Mouse (Mus musculus) bone marrow, adult 2 months (tissue): ENCODE measurements at regions not wholly inside any gene's neighbourhood (a gene's known extent, or its start where the extent isn't known, plus 50 kb on each side); places are given as distances from the start of the nearest gene placed in this dataset.

Experiments
- H3K27ac ChIP-seq: fragments of 200-500 bp; 2 replicates; pipeline ENCODE4 v1.5.1; 2012; ENCODE audit warnings: low read depth, mild to moderate bottlenecking, control low read depth, inconsistent platforms, low read length; ENCODE audit not compliant: control insufficient read depth, poor library complexity, insufficient read depth
- H3K4me1 ChIP-seq: fragments of 200-500 bp; 2 replicates; pipeline ENCODE4 v1.6.1; 2011; ENCODE audit warnings: low read length; ENCODE audit not compliant: control insufficient read depth, insufficient read depth
- H3K4me3 ChIP-seq: fragments of 200-500 bp; replicated peaks from 2 replicates; pipeline ENCODE3; 2011; ENCODE audit warnings: mild to moderate bottlenecking, low read depth, low read length, control low read depth; ENCODE audit not compliant: control insufficient read depth
- CTCF ChIP-seq: fragments of 200-500 bp; IDR thresholded peaks from 2 replicates; pipeline ENCODE4 v1.5.1; 2011; ENCODE audit warnings: low read length, control low read depth; ENCODE audit not compliant: control insufficient read depth, insufficient read depth
- POLR2A ChIP-seq: fragments of 200-500 bp; IDR thresholded peaks from 2 replicates; pipeline ENCODE4 v1.6.1; 2011; ENCODE audit warnings: low read depth, mild to moderate bottlenecking, control low read depth, low read length, borderline replicate concordance; ENCODE audit not compliant: control insufficient read depth
- WGBS: fragments of 180-500 bp; shearing (Covaris S2); methylation state at CpG from one replicate; pipeline ENCODE4 v1.1.7; 2018; 5-methylcytosine and 5-hydroxymethylcytosine counted together

DNA sequence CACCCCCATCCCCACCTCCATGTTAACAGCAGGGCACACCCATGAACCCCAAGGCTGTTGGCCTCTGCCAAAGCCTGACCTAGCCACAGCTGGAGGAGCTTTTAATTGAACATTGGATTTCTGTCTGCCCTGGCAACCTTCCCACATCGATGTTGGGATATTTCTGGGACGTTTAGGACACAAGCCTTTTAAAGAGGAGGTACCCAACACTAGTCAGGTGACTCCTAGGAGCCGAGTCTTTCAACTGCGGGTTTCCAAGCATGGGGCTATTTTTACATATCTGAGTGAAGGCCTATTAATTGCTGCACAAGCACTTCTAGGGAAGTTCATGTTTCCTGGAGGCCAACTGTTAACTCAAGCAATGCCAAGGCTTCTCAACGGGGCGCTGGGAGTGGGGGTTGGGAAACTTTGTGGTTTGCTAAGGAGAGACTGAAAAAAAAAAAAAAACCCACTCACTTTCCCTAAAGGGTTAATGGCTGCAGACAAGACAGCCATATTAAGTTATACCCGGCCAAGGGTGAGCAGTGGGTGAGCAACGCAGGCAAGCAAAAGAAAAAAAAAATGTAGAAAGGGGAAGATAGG, 213.3 kb downstream of the Bcl2l11 start:
- peaks cover 10% of the 10 kb centered on the region; the same call in 1 of the 2 replicates for H3K4me1 ChIP-seq
- WGBS, result 3% methylated on average over 8 of the region's 8 CpGs
- 0 out of 2 replicates have a peak overlapping the region, but pooled peaks have one; percentile 2 for H3K27ac ChIP-seq
- no peak for TF ChIP-seq CTCF
- no peak for TF ChIP-seq POLR2A
- H3K4me3 ChIP-seq, result no peak overlapping the region

DNA sequence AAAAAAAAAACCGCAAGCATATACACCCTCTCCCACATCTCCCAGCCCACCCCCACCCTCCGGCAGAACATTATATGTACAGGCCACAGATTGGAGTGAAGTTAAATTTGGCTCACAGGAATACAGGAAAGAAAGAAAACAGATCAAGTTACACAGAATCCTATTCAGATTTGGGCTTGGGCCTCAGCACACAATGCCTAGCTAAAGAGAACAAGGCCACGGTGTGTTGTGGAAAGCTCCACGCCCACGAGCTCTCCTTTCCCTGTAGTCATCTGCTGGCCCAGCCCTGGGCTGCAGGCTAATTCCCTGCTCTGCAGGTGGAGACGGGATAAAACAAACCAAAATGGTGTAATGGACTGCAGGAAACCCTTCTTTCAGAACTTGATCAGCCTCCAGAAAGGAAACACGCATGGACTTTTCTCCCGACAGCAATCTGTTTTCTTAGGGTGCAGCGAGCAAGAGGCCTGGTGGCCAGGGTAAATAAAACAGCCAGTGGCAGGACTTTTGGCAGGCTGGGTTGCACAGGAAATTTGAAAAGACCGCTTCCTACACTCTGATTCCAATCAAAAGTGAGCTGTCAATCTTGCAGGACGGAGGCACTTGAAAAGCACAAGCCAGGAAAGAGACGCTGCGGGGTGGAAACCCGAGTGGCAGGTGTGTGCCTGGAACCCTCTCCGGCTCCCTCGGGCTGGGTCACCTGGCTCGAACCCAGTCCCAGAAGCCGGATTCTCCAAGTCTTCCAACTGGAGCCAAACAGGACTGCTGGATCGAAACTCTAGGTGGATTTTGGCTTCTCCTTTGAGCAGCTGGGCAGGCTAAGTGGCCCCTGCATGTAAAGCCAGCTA, 214.0 kb downstream of the Bcl2l11 start:
- H3K4me1 ChIP-seq, result peaks cover 10% of the 10 kb centered on the region; the same call in 1 of the 2 replicates
- no peak overlapping the region for H3K4me3 ChIP-seq
- TF ChIP-seq POLR2A (no peak), CTCF (no peak)
- no peak overlapping the region for H3K27ac ChIP-seq
- 14% methylated on average over 19 of the region's 19 CpGs for WGBS

DNA sequence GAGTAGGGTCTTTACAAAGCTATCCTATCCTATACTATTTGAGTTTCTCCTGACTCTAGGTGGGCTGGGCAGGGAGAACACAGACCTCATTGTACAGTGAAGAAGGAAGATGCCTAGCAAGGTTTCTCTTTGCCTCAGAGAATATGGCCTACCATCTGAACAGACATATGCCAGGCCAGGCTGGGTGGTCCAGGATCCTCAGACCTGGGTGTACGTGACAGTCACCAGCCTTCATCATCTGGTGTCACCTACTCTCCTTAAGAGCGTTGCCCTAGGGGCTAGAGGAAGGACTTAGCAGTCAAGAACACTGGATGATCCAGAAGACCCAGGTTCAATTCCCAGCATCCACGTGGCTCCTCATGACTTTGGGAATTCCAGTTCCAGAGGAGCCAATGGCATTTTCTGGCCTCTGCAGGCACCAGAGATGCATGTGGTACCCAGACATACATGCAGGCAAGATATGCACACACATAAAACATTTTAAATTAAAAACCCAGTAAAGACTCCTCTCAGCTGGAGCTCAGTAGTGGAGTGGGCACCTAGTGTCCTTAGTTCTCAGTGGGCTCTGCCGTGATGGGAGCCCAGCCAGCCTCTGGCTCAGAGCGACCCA, 214.9 kb downstream of the Bcl2l11 start:
- H3K4me3 ChIP-seq, result no peak overlapping the region
- TF ChIP-seq CTCF, result no peak
- TF ChIP-seq POLR2A, result no peak
- no peak overlapping the region for H3K27ac ChIP-seq
- peaks cover 10% of the 10 kb centered on the region; the same call in 1 of the 2 replicates for H3K4me1 ChIP-seq
- 84% methylated on average over 5 of the region's 5 CpGs for WGBS

DNA sequence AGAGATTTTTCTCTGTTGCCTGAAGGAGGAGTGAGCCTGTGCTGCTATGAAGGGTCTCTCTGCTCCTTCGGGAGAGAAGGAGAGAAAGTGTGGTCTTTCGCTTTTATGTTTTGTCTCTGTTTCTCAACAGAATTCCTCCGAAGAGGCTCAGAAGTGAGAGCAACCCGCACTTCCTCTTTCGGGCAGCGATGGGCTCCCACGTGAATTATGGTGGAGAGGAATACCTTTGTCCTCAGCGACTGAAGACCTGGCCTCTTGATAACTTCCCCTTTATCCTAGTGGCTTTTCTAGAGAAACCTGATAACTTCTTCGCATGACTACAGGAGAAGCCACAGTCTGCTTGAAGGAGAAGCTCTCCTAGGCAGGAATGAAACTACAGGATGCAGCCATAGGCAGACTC, 216.4 kb downstream of the Bcl2l11 start:
- H3K27ac ChIP-seq, result peak overlapping the region; percentile 2; the same call in 1 of the 2 replicates
- peaks cover 10% of the 10 kb centered on the region; the same call in 1 of the 2 replicates for H3K4me1 ChIP-seq
- TF ChIP-seq CTCF, result no peak
- no peak for TF ChIP-seq POLR2A
- peak overlapping the region; percentile 4 for H3K4me3 ChIP-seq
- WGBS, result 2% methylated on average over 9 of the region's 9 CpGs

DNA sequence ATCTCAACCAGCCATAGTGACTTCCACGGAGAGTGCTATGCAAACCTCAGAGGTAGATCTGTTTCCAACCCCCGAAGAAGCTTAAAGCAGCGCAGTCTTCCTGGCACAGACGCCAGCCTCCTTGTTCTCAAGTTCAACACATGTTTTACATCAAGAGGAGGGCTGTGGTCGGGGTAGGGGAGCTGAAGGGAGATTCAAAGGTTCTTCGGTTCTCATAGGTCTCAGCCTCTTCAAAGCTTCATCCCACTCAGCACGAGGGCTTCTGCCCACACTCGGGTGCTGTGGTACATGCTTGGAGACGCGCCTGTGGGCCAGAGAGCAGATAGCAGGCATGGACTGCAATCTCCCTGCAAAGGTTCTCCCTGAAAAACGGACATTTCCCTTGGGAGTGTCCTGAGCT, 219.7 kb downstream of the Bcl2l11 start:
- Histone ChIP-seq H3K4me1 (peaks cover 2% of the 10 kb centered on the region; the same call in 1 of the 2 replicates), H3K4me3 (no peak overlapping the region), H3K27ac (no peak overlapping the region)
- WGBS, result 81% methylated on average over 11 of the region's 11 CpGs
- no peak for TF ChIP-seq POLR2A
- no peak for TF ChIP-seq CTCF

DNA sequence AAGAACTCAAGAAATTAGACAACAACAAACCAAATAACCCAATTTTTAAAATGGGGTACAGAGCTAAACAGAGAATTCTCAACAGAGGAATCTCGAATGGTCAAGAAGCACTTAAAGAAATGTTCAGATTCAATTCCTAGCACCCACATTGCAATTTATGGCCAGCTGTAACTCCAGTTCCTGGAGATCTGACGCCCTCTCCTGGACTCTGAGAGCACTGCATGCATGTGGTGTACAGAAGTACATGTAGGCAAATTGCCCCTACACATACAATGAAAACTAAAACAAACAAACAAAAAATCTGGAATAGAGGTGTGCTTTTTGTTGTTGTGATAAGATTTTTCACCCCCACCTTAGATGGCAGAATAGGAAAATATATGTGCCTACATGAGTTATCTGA, 222.7 kb downstream of the Bcl2l11 start:
- 58% methylated on average over 2 of the region's 2 CpGs for WGBS
- H3K4me3 ChIP-seq, result no peak overlapping the region
- TF ChIP-seq CTCF, result peak; percentile 7; the same call in 1 of the 2 replicates
- TF ChIP-seq POLR2A, result no peak
- no peaks in the 10 kb centered on the region for H3K4me1 ChIP-seq
- H3K27ac ChIP-seq, result no peak overlapping the region

DNA sequence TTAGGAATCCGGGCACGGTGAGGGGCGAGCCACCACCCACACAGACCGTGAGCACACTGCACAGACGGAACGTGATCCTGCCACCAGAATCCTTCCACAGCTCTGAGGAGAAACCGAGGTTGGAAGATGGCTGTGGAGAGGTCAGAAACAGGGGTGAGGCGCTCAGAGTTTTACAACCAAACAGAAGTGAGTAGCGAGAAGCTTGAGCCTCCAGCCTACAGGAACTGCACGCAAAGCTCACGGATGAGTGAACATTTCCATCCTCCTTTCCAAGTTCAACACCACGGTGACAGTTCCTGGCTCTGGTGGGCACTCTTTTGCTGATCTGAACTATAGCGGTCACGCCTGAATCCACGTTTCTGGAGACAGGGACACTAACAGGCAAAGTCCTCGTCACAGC, 225.6 kb downstream of the Bcl2l11 start:
- TF ChIP-seq CTCF (no peak), POLR2A (no peak)
- WGBS, result 85% methylated on average over 16 of the region's 16 CpGs
- no peak overlapping the region for H3K4me3 ChIP-seq
- H3K4me1 ChIP-seq, result no peaks in the 10 kb centered on the region
- no peak overlapping the region for H3K27ac ChIP-seq

DNA sequence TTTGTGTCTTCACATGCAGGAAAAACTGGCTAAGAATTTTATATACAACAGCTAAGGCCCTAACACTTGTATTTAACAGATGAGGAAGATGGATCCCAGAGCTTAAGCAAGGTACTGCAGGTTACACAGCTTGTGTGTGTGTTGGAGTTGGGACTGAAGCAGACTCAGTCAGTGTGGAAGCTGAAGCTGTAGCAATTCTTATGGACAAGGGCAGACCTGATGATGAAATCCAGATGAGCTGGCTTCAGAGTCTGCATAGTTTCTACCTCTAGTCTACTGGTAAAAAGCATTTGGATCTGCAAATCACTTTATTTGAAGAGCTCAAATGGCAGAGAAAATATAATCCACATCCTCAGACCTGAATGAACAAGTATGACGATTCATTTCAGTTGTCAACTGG, 226.7 kb downstream of the Bcl2l11 start:
- WGBS, result 80% methylated on average over 1 of the region's 1 CpGs
- Histone ChIP-seq H3K4me3 (no peak overlapping the region), H3K4me1 (no peaks in the 10 kb centered on the region), H3K27ac (no peak overlapping the region)
- no peak for TF ChIP-seq POLR2A
- TF ChIP-seq CTCF, result no peak
